Mouse (Mus musculus) hindbrain, postnatal 0 days (tissue): Measurements from ENCODE around the gene Epop. TPM values are rescaled to one million over a fixed set of nuclear protein-coding genes. Genes with fewer than 3 reads are reported as not detected.
A peak's percentile ranks its signal among the peaks of the same experiment; 100 is the strongest.

Source experiments
- ATAC-seq: fragments of 200-750 bp; cut with Nextera tagmentation; 2 replicates; pipeline ENCODE4 v1.8.0; 2017; ENCODE audit warnings: mild to moderate bottlenecking, moderate TSS enrichment, moderate library complexity
- DNase-seq: peaks from one replicate; pipeline ENCODE4 v3.0.0-alpha.2; 2015; ENCODE audit warnings: low spot score
- H3K27ac ChIP-seq: fragments of 300-500 bp; sonication (generic); 2 replicates; pipeline ENCODE4 v1.5.1; 2014; ENCODE audit warnings: mild to moderate bottlenecking
- H3K27me3 ChIP-seq: fragments of 300-500 bp; sonication (generic); 2 replicates; pipeline ENCODE4 v1.6.1; 2014; ENCODE audit warnings: low read length, mixed read lengths; ENCODE audit not compliant: insufficient read depth
- H3K36me3 ChIP-seq: fragments of 300-500 bp; sonication (generic); 2 replicates; pipeline ENCODE4 v1.6.1; 2014; ENCODE audit warnings: low read length, mixed read lengths; ENCODE audit not compliant: insufficient read depth
- H3K4me1 ChIP-seq: fragments of 300-500 bp; sonication (generic); 2 replicates; pipeline ENCODE4 v1.6.1; 2014; ENCODE audit warnings: antibody characterized with exemption, low read length, mixed read lengths; ENCODE audit not compliant: insufficient read depth
- H3K4me2 ChIP-seq: fragments of 300-500 bp; sonication (generic); 2 replicates; pipeline ENCODE4 v1.6.1; 2014; ENCODE audit warnings: low read depth, mild to moderate bottlenecking, low read length, moderate library complexity, mixed read lengths
- H3K4me3 ChIP-seq: fragments of 300-500 bp; sonication (generic); 2 replicates; pipeline ENCODE4 v1.5.1; 2014; ENCODE audit warnings: low read length
- H3K9ac ChIP-seq: fragments of 300-500 bp; sonication (generic); replicated peaks from 2 replicates; pipeline ENCODE4 v1.6.1; 2014; ENCODE audit warnings: mild to moderate bottlenecking, low read length, moderate library complexity, mixed read lengths
- H3K9me3 ChIP-seq: fragments of 300-500 bp; sonication (generic); 2 replicates; pipeline ENCODE4 v1.6.1; 2016; ENCODE audit warnings: low read length, mixed read lengths
- CTCF ChIP-seq: IDR thresholded peaks from 2 replicates; pipeline ENCODE4 v1.5.1; 2016; ENCODE audit warnings: antibody characterized with exemption, control low read depth, low read depth
- WGBS: fragments of 180-500 bp; shearing (Covaris S2); extraction: QIAGEN DNeasy Blood & Tissue Kit; methylation state at CpG from one replicate; pipeline ENCODE4 v1.1.7; 2014; 5-methylcytosine and 5-hydroxymethylcytosine counted together
- polyA plus RNA-seq: library from polyadenylated mRNA; unstranded; fragments of >200 nt; fragmentation: Nextera tagmentation; extraction: Ambion mirVana; gene quantifications from 2 replicates; pipeline ENCODE4 v1.2.1, GENCODE M21; 2015
- total RNA-seq: library from RNA; depleted of rRNA; stranded (reverse); fragments of >200 nt; gene quantifications from 2 replicates; pipeline ENCODE4 v1.2.3, GENCODE M21; 2014

Epop gene
- total and polyA plus RNA-seq, 2 experiments from 2014 or later: 2.4 to 11.0 TPM

- WGBS: 28% methylated on average over 2 of the region's 2 CpGs
- Histone ChIP-seq H3K4me1 (no peaks in the 10 kb centered on the region), H3K4me3 (no peak overlapping the region), H3K27me3 (peaks cover 37% of the 10 kb centered on the region), H3K9me3 (no peaks in the 10 kb centered on the region), H3K9ac (no peak overlapping the region), H3K36me3 (no peaks in the 10 kb centered on the region), H3K4me2 (no peak overlapping the region), H3K27ac (no peak overlapping the region)
- no peak for DNase-seq
- no peak for ATAC-seq
- TF ChIP-seq CTCF: no peak
Measured at GRCm38 (mm10) chr11:97631046-97631445, 1.5 kb upstream of the Epop start.

GRCm38 (mm10) chr11:97628568-97629518, 659 bp downstream of the Epop start:
- DNase-seq (no peak), ATAC-seq (peak; percentile 30; the same call in 1 of the 2 replicates)
- 1% methylated on average over 98 of the region's 106 CpGs for WGBS

GRCm38 (mm10) chr11:97628303-97628567, 1.3 kb downstream of the Epop start:
- peak overlapping the region; percentile 61 for H3K4me3 ChIP-seq
- H3K4me1 ChIP-seq: no peaks in the 10 kb centered on the region
- H3K9me3 ChIP-seq: no peaks in the 10 kb centered on the region
- H3K27me3 ChIP-seq: peaks cover 47% of the 10 kb centered on the region
- no peak for DNase-seq
- under 1% methylated on average over 28 of the region's 28 CpGs for WGBS
- no peak overlapping the region for H3K9ac ChIP-seq
- TF ChIP-seq CTCF: no peak
- no peaks in the 10 kb centered on the region for H3K36me3 ChIP-seq
- H3K27ac ChIP-seq: no peak overlapping the region
- H3K4me2 ChIP-seq: peak overlapping the region; percentile 88
- ATAC-seq: no peak

More at GRCm38 (mm10) chr11:97628568-97629518, 659 bp downstream of the Epop start:
- no peak for TF ChIP-seq CTCF
- Histone ChIP-seq H3K27me3 (peaks cover 47% of the 10 kb centered on the region), H3K9ac (peak overlapping the region; percentile 58), H3K36me3 (no peaks in the 10 kb centered on the region), H3K27ac (no peak overlapping the region), H3K4me3 (peak overlapping the region; percentile 61), H3K4me2 (peak overlapping the region; percentile 88), H3K9me3 (no peaks in the 10 kb centered on the region), H3K4me1 (no peaks in the 10 kb centered on the region)

- H3K36me3 ChIP-seq: no peaks in the 10 kb centered on the region
Measured at GRCm38 (mm10) chr11:97627556-97628302, 1.8 kb downstream of the Epop start.

GRCm38 (mm10) chr11:97626850-97627249, 2.7 kb downstream of the Epop start:
- Histone ChIP-seq H3K4me2 (no peak overlapping the region), H3K9me3 (no peaks in the 10 kb centered on the region), H3K9ac (no peak overlapping the region), H3K27me3 (peaks cover 46% of the 10 kb centered on the region), H3K27ac (no peak overlapping the region), H3K36me3 (no peaks in the 10 kb centered on the region), H3K4me1 (no peaks in the 10 kb centered on the region), H3K4me3 (no peak overlapping the region)
- no peak for TF ChIP-seq CTCF
- ATAC-seq (no peak), DNase-seq (no peak)
- WGBS: 14% methylated on average over 10 of the region's 10 CpGs

More at GRCm38 (mm10) chr11:97627556-97628302, 1.8 kb downstream of the Epop start:
- Histone ChIP-seq H3K4me3 (peak overlapping the region; percentile 61), H3K27ac (no peak overlapping the region), H3K9ac (no peak overlapping the region), H3K4me2 (peak overlapping the region; percentile 88), H3K27me3 (peaks cover 47% of the 10 kb centered on the region), H3K9me3 (no peaks in the 10 kb centered on the region), H3K4me1 (no peaks in the 10 kb centered on the region)
- WGBS: 5% methylated on average over 30 of the region's 30 CpGs
- ATAC-seq (no peak), DNase-seq (no peak)
- TF ChIP-seq CTCF: no peak

- DNase-seq: no peak
- no peaks in the 10 kb centered on the region for H3K4me1 ChIP-seq
- H3K4me3 ChIP-seq: no peak overlapping the region
- no peak overlapping the region for H3K27ac ChIP-seq
- ATAC-seq: no peak
- H3K4me2 ChIP-seq: no peak overlapping the region
- no peak for TF ChIP-seq CTCF
- 13% methylated on average over 13 of the region's 13 CpGs for WGBS
- no peak overlapping the region for H3K9ac ChIP-seq
- peaks cover 42% of the 10 kb centered on the region for H3K27me3 ChIP-seq
- no peaks in the 10 kb centered on the region for H3K36me3 ChIP-seq
- H3K9me3 ChIP-seq: no peaks in the 10 kb centered on the region
Measured at GRCm38 (mm10) chr11:97626431-97626830, 3.1 kb downstream of the Epop start.
